Mouse (Mus musculus): ENCODE measurements around the gene Armc8.

Armc8 gene

GRCm38 (mm10) chr9:99505875-99506274 lies 62.8 kb downstream of the Armc8 start:
- DNase-seq (ENCODE audit: inconsistent ontology term): no peak

GRCm38 (mm10) chr9:99499336-99499735 lies 69.4 kb downstream of the Armc8 start:
- DNase-seq (ENCODE audit: inconsistent ontology term): no peak

- no peak for DNase-seq (ENCODE audit: inconsistent ontology term)
Observed at GRCm38 (mm10) chr9:99492634-99493200, 76.0 kb downstream of the Armc8 start.

DNA sequence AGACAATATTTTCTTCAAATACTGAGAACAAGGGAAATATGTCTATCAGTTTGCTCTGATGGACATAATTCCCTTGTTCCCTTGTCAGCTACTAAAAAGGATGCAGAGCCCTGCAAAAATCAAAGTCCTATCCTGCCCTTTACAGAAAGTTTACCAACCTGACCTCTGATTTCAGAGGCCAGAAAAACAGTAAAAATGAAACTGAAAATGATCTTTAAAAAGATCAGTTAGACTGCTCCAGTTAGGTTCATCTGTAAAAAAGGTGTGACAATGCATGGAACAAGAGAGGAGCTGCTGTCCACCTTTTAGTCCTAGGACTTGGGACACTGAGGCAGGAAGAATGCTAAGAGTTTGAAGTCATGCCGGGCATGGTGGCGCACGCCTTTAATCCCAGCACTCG lies 77.6 kb downstream of the Armc8 start:
- DNase-seq (ENCODE audit: inconsistent ontology term): no peak

DNA sequence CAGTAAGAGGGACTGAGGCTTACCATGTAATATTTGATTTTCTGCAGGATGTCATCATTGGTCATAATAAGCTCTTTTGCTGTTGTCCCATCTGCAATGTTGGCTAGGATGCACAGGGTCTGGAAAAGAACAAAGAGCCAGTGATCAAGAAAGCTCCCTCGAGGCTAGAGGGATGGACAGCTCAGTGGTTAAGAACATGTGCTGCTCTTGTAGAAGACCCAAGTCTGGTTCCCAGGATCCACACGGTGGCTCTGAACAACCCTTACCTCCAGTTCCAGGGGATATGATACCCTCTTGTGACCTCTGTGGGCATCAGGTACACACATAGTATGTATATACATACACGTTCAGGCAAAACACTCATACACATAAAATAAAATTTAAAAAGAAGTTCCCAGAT lies 80.9 kb downstream of the Armc8 start:
- DNase-seq (ENCODE audit: inconsistent ontology term): no peak

DNA sequence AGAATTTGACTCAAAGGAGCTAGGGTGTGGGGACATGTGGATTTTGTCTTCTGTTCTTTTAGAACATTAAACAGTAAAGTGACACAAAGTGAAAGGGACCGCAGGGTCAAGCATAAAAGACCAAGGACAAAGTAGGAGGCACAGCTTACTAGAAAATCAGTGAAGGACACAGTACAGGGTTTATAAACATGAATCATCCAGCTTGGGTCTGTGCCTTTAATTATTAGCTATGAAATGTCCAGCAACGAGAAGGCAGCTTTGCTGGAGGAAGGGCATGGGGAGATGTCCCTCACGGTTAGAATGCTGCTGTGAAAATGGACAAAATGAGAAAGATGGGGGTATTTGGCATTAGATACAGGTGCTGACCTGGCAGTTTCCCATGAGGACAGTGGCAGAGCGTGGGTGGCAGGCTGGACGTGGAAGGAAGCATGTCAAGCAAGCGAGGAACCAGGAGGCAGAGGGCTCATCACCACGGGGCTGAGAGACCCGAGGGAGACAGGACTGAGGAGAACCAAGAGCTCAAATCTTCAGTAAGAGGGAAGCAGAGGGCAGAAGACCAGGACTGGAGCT lies 81.5 kb downstream of the Armc8 start:
- DNase-seq (ENCODE audit: inconsistent ontology term): no peak

- no peak for DNase-seq (ENCODE audit: inconsistent ontology term)
Observed at GRCm38 (mm10) chr9:99485144-99485543, 83.6 kb downstream of the Armc8 start.

GRCm38 (mm10) chr9:99484632-99485031 lies 84.1 kb downstream of the Armc8 start:
- no peak for DNase-seq (ENCODE audit: inconsistent ontology term)

DNA sequence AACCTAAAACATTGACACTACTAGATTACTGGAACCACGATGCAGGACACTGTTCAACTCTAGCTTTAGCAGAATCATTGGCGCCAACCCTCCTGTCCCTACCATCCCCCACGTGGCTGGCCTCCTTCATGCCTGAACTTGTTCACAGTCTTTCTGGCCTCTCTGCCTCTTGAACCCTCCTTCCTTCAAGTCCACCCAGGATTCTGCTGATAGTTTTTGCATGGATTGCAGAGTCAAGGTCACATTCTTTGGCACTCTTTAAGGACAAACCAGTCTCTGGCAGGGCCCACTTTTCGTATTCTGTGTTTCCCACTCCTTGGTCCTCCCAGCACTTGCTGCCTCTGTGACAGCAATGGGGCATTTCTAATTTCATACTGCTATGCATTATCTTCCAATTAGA lies 85.5 kb downstream of the Armc8 start:
- DNase-seq (ENCODE audit: inconsistent ontology term): no peak

DNA sequence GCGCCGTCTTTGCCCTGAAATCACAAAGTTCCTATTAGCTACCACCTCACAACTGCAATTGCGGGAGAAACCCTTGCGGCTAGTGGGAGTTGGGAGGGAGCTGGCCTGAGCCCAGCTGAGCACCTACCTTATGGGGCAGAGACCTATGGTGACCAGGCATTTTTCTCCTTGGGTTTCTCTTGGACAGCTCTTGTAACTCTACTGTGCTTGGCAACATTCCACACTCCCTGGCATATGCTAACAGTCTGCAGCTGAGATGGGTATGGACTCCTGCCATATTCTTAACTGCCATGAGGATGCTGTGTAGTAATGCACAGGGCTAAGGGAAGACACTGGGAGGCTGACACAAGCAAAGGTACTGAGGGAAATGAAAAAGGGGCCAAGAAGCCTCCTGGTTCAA lies 87.9 kb downstream of the Armc8 start:
- DNase-seq (ENCODE audit: inconsistent ontology term): peak; percentile 7

DNA sequence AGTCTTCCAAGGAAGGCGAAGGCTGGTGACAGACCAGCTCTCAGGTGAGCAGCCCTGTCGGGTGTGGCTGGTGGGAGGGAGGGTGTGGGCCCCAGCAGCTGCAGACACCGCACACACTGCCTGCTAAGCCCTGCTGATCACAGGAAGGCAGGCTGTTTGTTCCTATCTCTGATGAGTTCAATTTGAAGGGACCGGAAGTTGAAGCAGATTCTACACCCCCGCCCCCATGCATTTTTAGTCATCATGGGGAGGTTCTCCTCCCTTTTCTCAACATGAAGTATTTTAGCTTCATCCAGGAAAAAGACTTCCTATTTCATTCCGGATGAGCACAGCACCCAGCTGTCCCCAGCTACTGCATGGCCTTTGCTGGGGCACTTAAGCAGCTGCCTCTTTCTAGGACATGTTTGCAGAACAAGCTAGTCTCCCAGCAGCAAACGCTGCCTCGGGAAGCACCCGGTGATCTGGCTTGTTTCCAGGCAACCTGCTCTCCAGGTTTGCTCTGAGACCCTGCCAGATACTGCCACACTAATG lies 89.5 kb downstream of the Armc8 start:
- DNase-seq (ENCODE audit: inconsistent ontology term): no peak

DNA sequence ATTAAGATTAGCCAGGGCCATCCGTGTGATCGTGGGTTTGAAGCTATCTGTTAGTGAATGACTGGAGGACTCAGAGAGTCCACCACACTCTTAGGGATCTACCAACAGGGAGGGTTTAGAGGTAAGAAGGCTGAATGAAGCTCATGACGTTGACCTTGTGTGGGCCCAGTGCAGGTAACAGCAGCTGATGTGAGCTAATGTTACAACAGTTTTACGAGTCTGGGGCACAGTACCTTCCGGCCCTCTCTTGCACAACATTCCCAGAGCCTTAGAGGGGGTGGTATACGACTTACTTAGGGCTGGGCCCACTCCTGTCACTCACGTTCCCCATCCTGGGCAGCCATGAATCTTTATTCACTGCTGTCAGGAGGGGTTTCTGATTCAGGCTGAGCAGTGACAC lies 97.4 kb downstream of the Armc8 start:
- DNase-seq (ENCODE audit: inconsistent ontology term): no peak

DNA sequence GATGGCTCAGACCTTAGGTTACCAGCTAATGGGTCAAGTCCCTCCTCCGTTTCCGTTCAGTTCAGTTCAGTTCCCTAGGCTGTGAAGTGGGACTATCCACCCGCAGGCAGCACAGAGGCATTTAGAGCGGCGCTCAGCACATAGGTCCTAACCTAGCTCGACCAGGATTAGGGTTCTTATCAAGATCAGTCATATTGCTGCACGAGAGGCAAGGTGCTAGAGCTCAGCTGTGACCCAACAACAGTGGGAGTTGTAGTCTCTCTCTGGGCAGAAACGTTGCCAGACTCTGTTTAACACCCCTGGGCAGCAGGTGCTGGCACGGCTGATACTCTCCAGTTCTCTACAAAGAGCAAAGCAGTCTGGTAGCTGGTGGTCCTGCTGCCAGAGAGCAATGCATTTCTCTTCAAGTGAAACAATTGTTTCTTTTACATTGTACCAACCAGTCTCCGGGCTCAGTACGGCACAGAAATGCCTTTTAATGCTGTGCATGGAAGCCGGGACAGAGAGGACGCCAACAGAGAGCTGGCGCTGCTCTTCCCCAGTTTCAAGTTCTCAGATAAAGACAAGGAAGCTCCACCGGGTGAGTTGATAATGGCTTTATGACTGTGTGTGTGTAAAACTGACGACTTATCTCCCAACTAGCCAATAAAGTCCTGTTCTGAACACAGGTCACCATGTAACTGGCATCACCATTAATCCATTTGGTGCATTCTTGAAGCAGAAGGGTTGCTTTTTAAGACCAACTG lies 98.2 kb downstream of the Armc8 start:
- DNase-seq (ENCODE audit: inconsistent ontology term): no peak

DNA sequence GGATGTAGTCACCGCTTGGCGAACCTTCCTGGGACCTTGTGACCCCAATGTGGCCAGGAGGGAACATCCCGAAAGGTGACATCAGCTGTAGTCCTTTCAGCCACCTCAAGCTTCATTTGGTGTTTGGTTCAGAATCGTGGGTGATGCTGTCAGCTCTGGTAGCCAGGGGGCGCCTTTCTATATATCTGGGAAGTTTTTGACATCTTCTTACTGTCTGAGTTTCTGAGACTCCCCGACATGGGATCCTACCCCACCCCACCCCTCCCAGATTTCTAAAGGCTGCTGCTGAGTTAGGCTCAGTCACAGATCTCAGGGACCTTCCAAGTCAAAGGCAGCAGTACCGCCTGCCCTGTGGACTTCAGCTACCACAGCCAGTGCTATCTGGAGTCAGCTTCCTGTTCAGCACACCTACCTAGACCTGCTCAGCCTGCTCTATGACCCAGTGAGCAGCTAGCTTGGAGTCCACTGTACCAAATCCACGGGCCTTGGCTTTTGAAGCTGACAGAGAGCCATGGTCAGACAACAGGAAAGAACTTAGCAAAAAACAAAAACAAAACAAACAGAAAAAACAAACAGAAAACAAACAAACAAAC lies 98.9 kb downstream of the Armc8 start:
- DNase-seq (ENCODE audit: inconsistent ontology term): no peak

- DNase-seq (ENCODE audit: inconsistent ontology term): no peak
Observed at GRCm38 (mm10) chr9:99468572-99468971, 100.1 kb downstream of the Armc8 start.

- no peak for DNase-seq (ENCODE audit: inconsistent ontology term)
Observed at GRCm38 (mm10) chr9:99464876-99465275, 103.8 kb downstream of the Armc8 start.

DNA sequence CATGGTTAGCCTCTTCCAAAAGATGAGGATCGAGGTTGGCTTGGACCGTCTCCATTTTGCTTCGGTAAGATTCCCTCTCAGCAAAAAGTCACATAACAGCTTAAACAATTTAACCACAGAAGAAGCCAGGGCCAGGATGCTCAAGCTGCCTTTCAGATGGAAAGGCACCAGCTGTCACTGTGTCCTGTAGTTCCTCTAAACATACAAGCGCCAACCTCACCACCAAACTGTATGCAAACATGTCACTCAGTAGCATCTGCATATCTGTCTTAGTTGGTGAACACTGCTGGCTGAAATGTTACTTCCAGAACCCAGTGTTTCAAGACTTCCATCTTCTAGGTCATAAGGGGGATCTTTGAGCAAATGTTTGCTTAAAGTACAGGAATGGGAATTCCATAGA lies 109.0 kb downstream of the Armc8 start:
- no peak for DNase-seq (ENCODE audit: inconsistent ontology term)

DNA sequence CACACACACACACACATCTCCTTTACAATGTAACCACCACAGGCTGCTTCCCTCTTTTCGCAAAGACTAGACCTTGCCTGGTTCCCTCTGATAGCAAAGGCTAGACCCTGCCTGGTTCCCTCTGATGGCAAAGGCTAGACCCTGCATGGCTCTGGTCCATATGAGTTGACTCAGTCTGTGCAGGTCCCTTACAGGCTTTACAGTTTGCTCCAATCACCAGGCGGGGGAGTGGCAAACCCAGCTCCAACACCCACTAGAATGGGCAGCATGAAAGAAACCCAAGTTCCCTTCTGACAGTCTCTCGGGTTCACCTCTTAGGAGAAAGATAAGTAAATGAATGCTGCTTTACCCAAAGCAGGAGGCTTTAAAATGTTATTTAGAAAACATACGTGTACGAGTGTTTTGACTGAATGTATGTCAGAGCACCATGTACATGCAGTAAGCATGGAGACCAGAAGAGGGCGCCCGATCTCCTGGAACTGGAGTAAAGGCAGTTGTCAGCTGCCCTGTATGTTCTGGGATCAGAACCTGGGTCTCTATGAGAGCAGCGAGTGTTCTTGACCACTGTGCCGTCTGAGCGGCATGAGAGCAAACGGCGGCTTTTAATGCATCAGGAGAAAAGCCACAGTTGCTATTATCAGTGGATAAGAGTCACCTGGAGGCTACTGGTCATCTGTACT lies 110.0 kb downstream of the Armc8 start:
- DNase-seq (ENCODE audit: inconsistent ontology term): no peak

DNA sequence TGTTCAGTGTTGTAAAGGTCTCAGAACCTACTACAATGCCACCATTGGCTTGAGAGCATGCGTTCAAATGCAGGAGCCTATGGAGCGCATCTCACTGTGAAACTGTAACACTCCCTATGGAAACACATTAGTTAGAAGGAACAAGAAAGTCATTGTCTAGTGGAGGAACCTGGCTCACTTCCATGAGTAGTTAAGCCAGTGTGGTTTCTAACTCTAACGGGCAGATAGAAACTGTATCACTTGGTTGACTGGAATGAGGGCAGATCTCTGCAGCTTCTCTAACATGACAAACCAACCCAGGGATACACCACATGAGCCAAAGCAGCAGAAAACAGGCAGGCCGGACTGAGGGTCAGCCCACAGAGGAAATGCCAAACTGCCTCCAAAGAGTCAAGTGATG lies 114.5 kb downstream of the Armc8 start:
- peak; percentile 92 for DNase-seq (ENCODE audit: inconsistent ontology term)

DNA sequence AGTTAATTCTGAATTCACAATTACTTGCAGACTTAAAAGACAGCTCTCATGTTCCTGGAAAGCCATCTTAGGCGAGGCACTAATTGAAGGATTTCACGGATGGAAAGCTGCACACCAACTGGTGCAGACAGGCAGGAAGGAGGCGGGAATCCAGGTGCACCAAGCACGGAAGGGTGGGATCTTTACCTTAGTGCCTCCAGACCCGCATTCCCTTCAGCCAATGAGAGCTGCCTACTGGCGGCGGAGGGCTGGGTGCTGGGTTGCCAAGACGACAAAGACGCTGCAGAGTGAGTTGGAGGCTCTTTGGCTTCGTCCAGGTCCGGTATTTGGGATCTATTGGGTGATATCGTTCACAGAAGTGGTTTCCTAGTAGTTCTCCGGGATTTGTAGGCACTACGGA lies 117.5 kb downstream of the Armc8 start, which contains the start of gene Nme9:
Nme9 (plus strand) TSS at position 315 of the 400 bp plus-strand sequence.
- no peak for DNase-seq (ENCODE audit: inconsistent ontology term)

DNA sequence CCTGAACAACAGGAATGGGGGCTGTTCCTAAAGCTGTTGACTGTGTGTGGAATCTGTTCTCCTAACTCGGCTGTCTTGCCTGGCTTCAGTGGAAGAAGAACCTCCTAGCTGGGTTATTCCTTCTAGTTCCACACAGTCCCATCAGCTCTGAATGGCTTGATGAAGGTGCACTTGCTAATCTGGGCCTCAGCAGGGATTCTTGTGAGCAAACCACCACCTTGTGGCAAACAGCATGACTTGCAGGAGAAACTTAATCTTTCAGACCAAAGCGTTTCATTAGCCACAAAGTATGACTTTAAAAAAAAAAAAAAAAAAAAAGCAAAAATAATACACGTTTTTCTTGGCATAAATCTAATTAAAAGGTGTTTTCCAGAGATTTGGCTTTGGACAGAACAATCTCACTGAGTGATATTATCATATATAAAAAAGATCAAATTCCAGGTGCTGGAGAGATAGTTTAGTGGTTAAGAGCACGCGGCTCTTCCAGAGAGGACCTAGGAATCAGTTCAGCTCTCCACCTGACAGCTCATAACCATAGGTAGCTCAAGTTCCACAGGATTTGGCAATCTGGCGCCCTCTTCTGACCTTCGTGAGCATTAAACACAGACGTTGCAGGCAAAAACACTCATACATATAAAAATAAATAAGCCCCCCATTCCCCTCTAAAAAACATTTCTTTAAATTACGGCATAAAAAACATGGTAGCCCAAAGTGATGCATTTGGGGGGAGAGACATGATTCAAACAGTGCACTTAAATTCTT lies 118.6 kb downstream of the Armc8 start:
- peak; percentile 55 for DNase-seq (ENCODE audit: inconsistent ontology term)
